Mouse (Mus musculus): Measurements from ENCODE around the gene Kansl1l.

GRCm38 (mm10) chr1:66829400-66830080, 12.2 kb upstream of the Kansl1l start:
- TF ChIP-seq CTCF (IDR thresholded peaks at IDR 0.05; ENCODE audit: borderline replicate concordance, insufficient read depth, low read depth, low read length): no peak
- no peak for TF ChIP-seq POLR2A (IDR thresholded peaks at IDR 0.05; ENCODE audit: borderline replicate concordance, insufficient read depth, low read length)

Measured in cerebellum, adult 2 months (tissue).